Mouse (Mus musculus) C2C12 (cell line): ENCODE data around the gene B3gnt6.

Experiments used
- CEBPB ChIP-seq: IDR thresholded peaks from one replicate; pipeline ENCODE4 v1.6.1; 2011; ENCODE audit warnings: low read depth, mild to moderate bottlenecking, control low read depth, moderate library complexity
- CTCF ChIP-seq: IDR thresholded peaks from one replicate; pipeline ENCODE4 v1.5.1; 2011; ENCODE audit not compliant: control insufficient read depth, insufficient read depth, insufficient read length
- MAX ChIP-seq: IDR thresholded peaks from one replicate; pipeline ENCODE4 v1.6.1; 2011; ENCODE audit warnings: mild to moderate bottlenecking, control low read depth

- TF ChIP-seq CEBPB (no peak), MAX (no peak), CTCF (no peak)
Measured at GRCm38 (mm10) chr7:98149802-98150201, 49.5 kb downstream of the B3gnt6 start.
